ENCODE assay signal across 8 mouse cellular contexts in genomic region chr17:64558994-64559540, GRCm38 (mm10). TPM values are rescaled to one million over a fixed set of nuclear protein-coding genes. Genes with fewer than 3 reads are reported as not detected.
DNase-seq lines count a peak whose midpoint lies in the region; ATAC-seq and TF ChIP-seq lines count a peak whose summit lies in the region.

No protein-coding gene starts in this region.

- peaks cover 0 to 7% of the 10 kb centered on the region in 2 experiments; a peak in 2 of 4 replicates for H3K4me1 ChIP-seq in heart, embryonic 14.5 days (ENCODE audit: control insufficient read depth in 2 of 2, insufficient read depth in 2 of 2, low read length in 2 of 2)
- peaks cover 0 to 3% of the 10 kb centered on the region in 2 experiments; a peak in 1 of 4 replicates for H3K4me1 ChIP-seq in ES-E14 (ENCODE audit: control insufficient read depth in 2 of 2, insufficient read depth in 2 of 2, low read length in 2 of 2, poor library complexity in 1 of 2)
- 0 out of 2 replicates have a peak, but pooled peaks cover 4% of the 10 kb centered on the region for H3K4me1 ChIP-seq in forebrain, embryonic 13.5 days
- H3K4me1 ChIP-seq in liver, embryonic 12.5 days, result peaks cover 6% of the 10 kb centered on the region

- WGBS in heart, embryonic 14.5 days, result 22% methylated on average over 4 of the region's 4 CpGs
- 8% methylated on average over 4 of the region's 4 CpGs for WGBS in forebrain, embryonic 13.5 days
- WGBS in liver, embryonic 12.5 days (ENCODE audit: insufficient replicate concordance), result 14% methylated on average over 4 of the region's 4 CpGs

- H3K9me3 ChIP-seq in heart, embryonic 14.5 days (ENCODE audit: control insufficient read depth, low read length), result no peaks in the 10 kb centered on the region
- H3K9me3 ChIP-seq in ES-E14 (ENCODE audit: control insufficient read depth, insufficient read depth, low read depth, low read length), result no peaks in the 10 kb centered on the region
- no peaks in the 10 kb centered on the region for H3K9me3 ChIP-seq in forebrain, embryonic 13.5 days (replicated peaks)
- H3K9me3 ChIP-seq in liver, embryonic 12.5 days (replicated peaks), result no peaks in the 10 kb centered on the region

- in situ Hi-C loops in ES-E14 (cut with MboI; ENCODE audit: low sequenced_read_pairs in 2 of 2, unreplicated experiment in 2 of 2), result no loop called here

- no peaks in the 10 kb centered on the region for H3K27me3 ChIP-seq in heart, embryonic 14.5 days (ENCODE audit: control insufficient read depth, insufficient read depth, low read length)
- no peaks in the 10 kb centered on the region for H3K27me3 ChIP-seq in forebrain, embryonic 13.5 days
- 0 out of 2 replicates have a peak, but pooled peaks cover 3% of the 10 kb centered on the region for H3K27me3 ChIP-seq in liver, embryonic 12.5 days (replicated peaks)

- no peak overlapping the region for H3K9ac ChIP-seq in heart, embryonic 14.5 days (ENCODE audit: low read length)
- no peak overlapping the region for H3K9ac ChIP-seq in ES-E14 (ENCODE audit: insufficient read depth, low read depth, low read length, poor library complexity, severe bottlenecking)
- H3K9ac ChIP-seq in forebrain, embryonic 13.5 days, result no peak overlapping the region
- H3K9ac ChIP-seq in liver, embryonic 12.5 days, result no peak overlapping the region

- no peak overlapping the region for H3K4me3 ChIP-seq in heart, embryonic 14.5 days (ENCODE audit: control insufficient read depth in 1 of 2, insufficient read depth in 1 of 2, low read depth in 1 of 2, low read length in 2 of 2)
- no peak overlapping the region for H3K4me3 ChIP-seq in ES-E14 (ENCODE audit: insufficient read depth in 1 of 2, low read depth in 1 of 2, low read length in 2 of 2, poor library complexity in 1 of 2, severe bottlenecking in 1 of 2)
- no peak overlapping the region for H3K4me3 ChIP-seq in forebrain, embryonic 13.5 days
- no peak overlapping the region for H3K4me3 ChIP-seq in liver, embryonic 12.5 days

- H3K27ac ChIP-seq in heart, embryonic 14.5 days (replicated peaks in 1 of 2; ENCODE audit: control insufficient read depth in 1 of 2, insufficient read depth in 1 of 2, low read depth in 2 of 2, low read length in 2 of 2), result no peak overlapping the region
- H3K27ac ChIP-seq in ES-E14 (ENCODE audit: insufficient read depth, low read depth, low read length, poor library complexity, severe bottlenecking), result no peak overlapping the region
- no peak overlapping the region for H3K27ac ChIP-seq in forebrain, embryonic 13.5 days
- H3K27ac ChIP-seq in liver, embryonic 12.5 days, result no peak overlapping the region

- no peaks in the 10 kb centered on the region for H3K36me3 ChIP-seq in heart, embryonic 14.5 days (ENCODE audit: control insufficient read depth, insufficient read depth, low read length)
- H3K36me3 ChIP-seq in ES-E14 (ENCODE audit: control insufficient read depth, insufficient read depth, low read length, poor library complexity, severe bottlenecking), result no peaks in the 10 kb centered on the region
- no peaks in the 10 kb centered on the region for H3K36me3 ChIP-seq in forebrain, embryonic 13.5 days (ENCODE audit: poor library complexity, severe bottlenecking)
- H3K36me3 ChIP-seq in liver, embryonic 12.5 days, result no peaks in the 10 kb centered on the region

- H3K4me2 ChIP-seq in heart, embryonic 14.5 days (ENCODE audit: low read length), result peak overlapping the region; percentile 42
- H3K4me2 ChIP-seq in forebrain, embryonic 13.5 days, result no peak overlapping the region
- peak overlapping the region; percentile 34 for H3K4me2 ChIP-seq in liver, embryonic 12.5 days

- no peak for DNase-seq in heart, adult 9 months (ENCODE audit: low spot score in 2 of 2)
- DNase-seq in ES-E14 (ENCODE audit: low read depth, low spot score), result peak; percentile 70
- DNase-seq in cerebellum, postnatal 36 days, result no peak
- DNase-seq in layer of hippocampus, adult 9-11 months, result no peak
- no peak for DNase-seq in cerebellum, adult 18-20 months

- no peak for ATAC-seq in heart, embryonic 14.5 days (ENCODE audit: insufficient number of reproducible peaks, insufficient read depth, low FRiP score, low read depth)
- ATAC-seq in forebrain, embryonic 13.5 days, result peak; percentile 62; the same call in 1 of the 2 replicates
- ATAC-seq in liver, embryonic 12.5 days, result no peak

TF ChIP-seq in ES-E14, 5 proteins besides CTCF, POLR2A, EP300 and RAD21:
- TF ChIP-seq CHD2 (IDR thresholded peaks at IDR 0.05; ENCODE audit: low read depth, low read length), result 0 out of 2 replicates have a peak, but pooled peaks have one; percentile 25
- no peak for TF ChIP-seq HCFC1 (IDR thresholded peaks at IDR 0.05; ENCODE audit: borderline replicate concordance, insufficient read depth, low read length)

RNA-seq across cellular contexts. Expression of gene Man2a1, which starts 41.5 kb away (rescaled TPM):
- polyA plus RNA-seq in heart, embryonic 14.5 days (2014; fragmentation: Nextera tagmentation; extraction: Ambion mirVana), result 3.7 and 5.7 TPM in 2 replicates
- total RNA-seq in ES-E14 (2012; rRNA removed), result 38.0 and 42.7 TPM in 2 replicates
- 2.1 and 3.2 TPM in 2 replicates for polyA plus RNA-seq in forebrain, embryonic 13.5 days (2015; fragmentation: Nextera tagmentation; extraction: Ambion mirVana)
- polyA plus RNA-seq in liver, embryonic 12.5 days (2016; fragmentation: Nextera tagmentation; extraction: Ambion mirVana), result 5.9 and 7.3 TPM in 2 replicates
